Mouse (Mus musculus) olfactory bulb, adult 2 months (tissue): Measurements from ENCODE around the gene Rab11fip3.

ENCODE experiments used
- CTCF ChIP-seq: fragments of 200-500 bp; IDR thresholded peaks from 2 replicates; pipeline ENCODE4 v1.5.1; 2012; ENCODE audit warnings: low read depth, mild to moderate bottlenecking, low read length, moderate library complexity; ENCODE audit not compliant: insufficient read depth
- POLR2A ChIP-seq: fragments of 200-500 bp; IDR thresholded peaks from 2 replicates; pipeline ENCODE4 v1.6.1; 2012; ENCODE audit warnings: mild to moderate bottlenecking, low read depth, low read length, moderate library complexity; ENCODE audit not compliant: insufficient read depth

- no peak for TF ChIP-seq CTCF
- no peak for TF ChIP-seq POLR2A
Measured at GRCm38 (mm10) chr17:25948051-25948450, 121.3 kb downstream of the Rab11fip3 start.
